Mouse (Mus musculus) MEL (cell line): ENCODE measurements at regions not wholly inside any gene's neighbourhood (a gene's known extent, or its start where the extent isn't known, plus 50 kb on each side); places are given as distances from the start of the nearest gene placed in this dataset.
A peak's percentile ranks its signal among the peaks of the same experiment; 100 is the strongest.

Experiments used
- DNase-seq: peaks from one replicate; pipeline ENCODE4 v3.0.0; 2011; ENCODE audit warnings: low read depth, low spot score
- H3K27ac ChIP-seq: 2 replicates; pipeline ENCODE4 v1.5.1; 2012; ENCODE audit warnings: low read depth, mild to moderate bottlenecking, control low read depth, low read length, moderate library complexity; ENCODE audit not compliant: control insufficient read depth
- H3K27me3 ChIP-seq, 2 experiments: fragments of 150-350 bp in 1 of 2; sonication (generic) in 1 of 2; 2 replicates each; pipeline ENCODE4 v1.6.1; 2012; ENCODE audit warnings: low read length in 2 of 2, mild to moderate bottlenecking in 2 of 2, improper control_type of control experiment in 1 of 2, moderate library complexity in 1 of 2; ENCODE audit not compliant: insufficient read depth in 2 of 2, control insufficient read depth in 1 of 2
- H3K36me3 ChIP-seq, 2 experiments: 2 replicates each; pipeline ENCODE4 v1.6.1; 2012 to 2014; ENCODE audit warnings: low read length in 2 of 2, improper control_type of control experiment in 1 of 2, inconsistent platforms in 1 of 2, mild to moderate bottlenecking in 1 of 2; ENCODE audit not compliant: insufficient read depth in 2 of 2, control insufficient read depth in 1 of 2
- H3K4me1 ChIP-seq, 2 experiments: fragments of 150-350 bp in 1 of 2; sonication (generic) in 1 of 2; 2 replicates each; pipeline ENCODE4 v1.6.1; 2012; ENCODE audit warnings: low read length in 2 of 2, improper control_type of control experiment in 1 of 2, mild to moderate bottlenecking in 1 of 2; ENCODE audit not compliant: insufficient read depth in 2 of 2, control insufficient read depth in 1 of 2
- H3K4me3 ChIP-seq, 2 experiments: fragments of 150-350 bp in 1 of 2; sonication (generic) in 1 of 2; 2 replicates each; pipeline ENCODE4 v1.5.1; 2012; ENCODE audit warnings: low read depth in 2 of 2, low read length in 2 of 2, mild to moderate bottlenecking in 2 of 2, moderate library complexity in 2 of 2, control low read depth in 1 of 2, improper control_type of control experiment in 1 of 2; ENCODE audit not compliant: control insufficient read depth in 1 of 2, insufficient read depth in 1 of 2
- H3K79me2 ChIP-seq: 2 replicates; pipeline ENCODE4 v1.6.1; 2012; ENCODE audit warnings: mild to moderate bottlenecking, low read length, moderate library complexity; ENCODE audit not compliant: control insufficient read depth, poor library complexity, insufficient read depth
- H3K9ac ChIP-seq: 2 replicates; pipeline ENCODE4 v1.6.1; 2012; ENCODE audit warnings: low read depth, mild to moderate bottlenecking, control low read depth, low read length, moderate library complexity; ENCODE audit not compliant: control insufficient read depth, poor library complexity, severe bottlenecking
- H3K9me3 ChIP-seq: fragments of 150-350 bp; sonication (generic); replicated peaks from 2 replicates; pipeline ENCODE4 v1.6.1; 2012; ENCODE audit warnings: mild to moderate bottlenecking, low read length, improper control_type of control experiment, moderate library complexity; ENCODE audit not compliant: insufficient read depth
- CTCF ChIP-seq, 3 experiments: IDR thresholded peaks in 2 of 3; conservative IDR thresholded peaks in 1 of 3; 2 replicates each; pipeline ENCODE4 v1.5.1; 2011 to 2012; ENCODE audit warnings: low read length in 3 of 3, low read depth in 2 of 3, mild to moderate bottlenecking in 2 of 3, improper control_type of control experiment in 1 of 3, inconsistent platforms in 1 of 3, mixed read lengths in 1 of 3, moderate library complexity in 1 of 3; ENCODE audit not compliant: control insufficient read depth in 1 of 3, insufficient read depth in 1 of 3, poor library complexity in 1 of 3, severe bottlenecking in 1 of 3
- ELF1 ChIP-seq: IDR thresholded peaks from 2 replicates; pipeline ENCODE4 v1.6.1; 2014; ENCODE audit warnings: low read depth, mild to moderate bottlenecking, inconsistent platforms, low read length, improper control_type of control experiment, moderate library complexity
- EP300 ChIP-seq, 2 experiments: IDR thresholded peaks; 2 replicates each; pipeline ENCODE4 v1.6.1; 2011; ENCODE audit warnings: improper control_type of control experiment in 2 of 2, low read length in 2 of 2, low read depth in 1 of 2, mild to moderate bottlenecking in 1 of 2
- GATA1 ChIP-seq: IDR thresholded peaks from 2 replicates; pipeline ENCODE4 v1.6.1; 2011; ENCODE audit warnings: low read depth, low read length, improper control_type of control experiment
- MAX ChIP-seq: IDR thresholded peaks from 2 replicates; pipeline ENCODE4 v1.6.1; 2011; ENCODE audit warnings: low read length, improper control_type of control experiment
- NELFE ChIP-seq: IDR thresholded peaks from 2 replicates; pipeline ENCODE4 v1.6.1; 2011; ENCODE audit warnings: low read depth, low read length, improper control_type of control experiment
- POLR2AphosphoS2 ChIP-seq: IDR thresholded peaks from 2 replicates; pipeline ENCODE4 v1.6.1; 2011; ENCODE audit warnings: low read length, improper control_type of control experiment
- POLR2AphosphoS5 ChIP-seq: IDR thresholded peaks from 2 replicates; pipeline ENCODE4 v1.6.1; 2012; ENCODE audit warnings: low read depth, borderline replicate concordance, mild to moderate bottlenecking, inconsistent platforms, low read length, moderate library complexity, mixed read lengths
- SIN3A ChIP-seq: IDR thresholded peaks from 2 replicates; pipeline ENCODE4 v1.6.1; 2012; ENCODE audit warnings: low read length, improper control_type of control experiment, inconsistent platforms
- TAL1 ChIP-seq: IDR thresholded peaks from 2 replicates; pipeline ENCODE4 v1.6.1; 2012; ENCODE audit warnings: mild to moderate bottlenecking, inconsistent platforms, low read length, moderate library complexity, mixed read lengths
- UBTF ChIP-seq: IDR thresholded peaks from 2 replicates; pipeline ENCODE4 v1.6.1; 2012; ENCODE audit warnings: low read depth, mild to moderate bottlenecking, inconsistent platforms, low read length, improper control_type of control experiment, moderate library complexity, borderline replicate concordance; ENCODE audit not compliant: insufficient read depth
- USF2 ChIP-seq, 2 experiments: IDR thresholded peaks; 2 replicates each; pipeline ENCODE4 v1.6.1; 2011 to 2012; ENCODE audit warnings: improper control_type of control experiment in 2 of 2, low read length in 2 of 2, borderline replicate concordance in 1 of 2, inconsistent platforms in 1 of 2, low read depth in 1 of 2, mild to moderate bottlenecking in 1 of 2; ENCODE audit not compliant: insufficient read depth in 1 of 2
- ZC3H11A ChIP-seq: IDR thresholded peaks from 2 replicates; pipeline ENCODE4 v1.6.1; 2012; ENCODE audit warnings: low read depth, mild to moderate bottlenecking, inconsistent platforms, low read length, improper control_type of control experiment
- ZNF384 ChIP-seq: IDR thresholded peaks from 2 replicates; pipeline ENCODE4 v1.6.1; 2012; ENCODE audit warnings: low read depth, mild to moderate bottlenecking, inconsistent platforms, low read length, improper control_type of control experiment

GRCm38 (mm10) chr1:195312426-195312825 is 135.9 kb upstream of the Cr2 start:
- no peaks in the 10 kb centered on the region for H3K9me3 ChIP-seq
- H3K79me2 ChIP-seq: no peaks in the 10 kb centered on the region
- H3K4me3 ChIP-seq: no peak overlapping the region
- TF ChIP-seq EP300 (IDR thresholded peaks at IDR 0.05; ENCODE audit: low read depth in 1 of 2, low read length in 2 of 2) (no peak), ELF1 (no peak), ZC3H11A (no peak), SIN3A (no peak), TAL1 (no peak), POLR2AphosphoS5 (no peak), ZNF384 (no peak), NELFE (no peak), CTCF (IDR thresholded peaks at IDR 0.05 in 2 of 3, conservative IDR thresholded peaks at IDR 0.05 in 1 of 3; ENCODE audit: control insufficient read depth in 1 of 3, insufficient read depth in 1 of 3, low read depth in 2 of 3, low read length in 3 of 3, poor library complexity in 1 of 3, severe bottlenecking in 1 of 3) (no peak), GATA1 (no peak), USF2 (IDR thresholded peaks at IDR 0.05; ENCODE audit: borderline replicate concordance in 1 of 2, insufficient read depth in 1 of 2, low read depth in 1 of 2, low read length in 2 of 2) (no peak), POLR2AphosphoS2 (no peak), MAX (no peak)
- no peak for DNase-seq
- H3K36me3 ChIP-seq: no peaks in the 10 kb centered on the region
- H3K4me1 ChIP-seq: no peaks in the 10 kb centered on the region
- H3K9ac ChIP-seq: no peak overlapping the region
- no peaks in the 10 kb centered on the region for H3K27me3 ChIP-seq
- H3K27ac ChIP-seq: no peak overlapping the region

GRCm38 (mm10) chr1:195285076-195285475 is 108.6 kb upstream of the Cr2 start:
- TF ChIP-seq EP300 (IDR thresholded peaks at IDR 0.05; ENCODE audit: low read depth in 1 of 2, low read length in 2 of 2): no peak
- no peak overlapping the region for H3K27ac ChIP-seq
- H3K4me3 ChIP-seq: no peak overlapping the region
- no peak overlapping the region for H3K9ac ChIP-seq
- H3K27me3 ChIP-seq: no peaks in the 10 kb centered on the region
- H3K36me3 ChIP-seq: no peaks in the 10 kb centered on the region
- H3K79me2 ChIP-seq: no peaks in the 10 kb centered on the region
- no peak for DNase-seq
- no peaks in the 10 kb centered on the region for H3K4me1 ChIP-seq
- no peaks in the 10 kb centered on the region for H3K9me3 ChIP-seq

- Histone ChIP-seq H3K4me3 (no peak overlapping the region), H3K4me1 (peaks cover 0 to 2% of the 10 kb centered on the region in 2 experiments; a peak in 1 of 4 replicates), H3K36me3 (no peaks in the 10 kb centered on the region), H3K27me3 (0 out of 4 replicates have a peak, but pooled peaks cover 0 to 2% of the 10 kb centered on the region in 2 experiments), H3K9me3 (no peaks in the 10 kb centered on the region), H3K79me2 (no peaks in the 10 kb centered on the region), H3K9ac (no peak overlapping the region), H3K27ac (no peak overlapping the region)
- no peak for TF ChIP-seq UBTF
- TF ChIP-seq ELF1: no peak
- TF ChIP-seq GATA1: no peak
- DNase-seq: peak; percentile 100
Measured at GRCm38 (mm10) chr1:195241496-195241895, 65.0 kb upstream of the Cr2 start.
